Mouse (Mus musculus): ENCODE measurements at regions not wholly inside any gene's neighbourhood (a gene's known extent, or its start where the extent isn't known, plus 50 kb on each side); places are given as distances from the start of the nearest gene placed in this dataset.

DNA sequence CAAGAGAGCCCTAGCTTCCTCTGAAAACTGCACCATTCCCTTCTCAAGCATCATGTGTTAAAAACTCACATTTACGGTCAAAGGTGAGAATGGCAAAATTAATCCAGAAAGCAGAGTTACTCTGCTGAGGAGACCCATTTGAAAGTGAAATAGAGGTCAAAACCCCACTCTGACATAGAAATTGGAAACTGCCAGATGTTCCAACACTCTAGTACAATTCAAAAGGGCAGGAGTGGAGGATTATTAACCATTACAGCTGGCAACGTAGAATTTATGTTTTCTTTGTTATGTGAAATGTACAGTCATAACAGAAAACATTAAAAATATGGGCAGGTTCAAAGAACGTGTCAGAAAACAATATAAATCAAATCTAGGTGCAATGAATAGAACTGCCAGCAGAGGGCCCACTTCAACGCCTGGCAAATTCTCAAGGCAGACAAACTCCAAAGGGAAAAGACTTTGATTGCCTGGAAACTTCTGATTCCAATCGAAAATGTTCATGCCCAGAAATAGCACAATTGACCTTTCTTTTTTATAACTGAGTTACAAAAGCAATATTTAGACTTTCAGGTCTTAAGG lies 54.2 kb upstream of the Rfpl4b start:
- DNase-seq (ENCODE audit: low spot score in 2 of 2) = peak in 1 of 2 experiments; percentile 12

GRCm38 (mm10) chr10:38879271-38879670 lies 57.7 kb upstream of the Rfpl4b start:
- no peak for DNase-seq (ENCODE audit: low spot score in 2 of 2)

GRCm38 (mm10) chr10:38880642-38881187 lies 59.1 kb upstream of the Rfpl4b start:
- DNase-seq (ENCODE audit: low spot score in 2 of 2) = peak in 1 of 2 experiments; percentile 9

GRCm38 (mm10) chr10:38882154-38882553 lies 60.6 kb upstream of the Rfpl4b start:
- no peak for DNase-seq (ENCODE audit: low spot score in 2 of 2)

DNA sequence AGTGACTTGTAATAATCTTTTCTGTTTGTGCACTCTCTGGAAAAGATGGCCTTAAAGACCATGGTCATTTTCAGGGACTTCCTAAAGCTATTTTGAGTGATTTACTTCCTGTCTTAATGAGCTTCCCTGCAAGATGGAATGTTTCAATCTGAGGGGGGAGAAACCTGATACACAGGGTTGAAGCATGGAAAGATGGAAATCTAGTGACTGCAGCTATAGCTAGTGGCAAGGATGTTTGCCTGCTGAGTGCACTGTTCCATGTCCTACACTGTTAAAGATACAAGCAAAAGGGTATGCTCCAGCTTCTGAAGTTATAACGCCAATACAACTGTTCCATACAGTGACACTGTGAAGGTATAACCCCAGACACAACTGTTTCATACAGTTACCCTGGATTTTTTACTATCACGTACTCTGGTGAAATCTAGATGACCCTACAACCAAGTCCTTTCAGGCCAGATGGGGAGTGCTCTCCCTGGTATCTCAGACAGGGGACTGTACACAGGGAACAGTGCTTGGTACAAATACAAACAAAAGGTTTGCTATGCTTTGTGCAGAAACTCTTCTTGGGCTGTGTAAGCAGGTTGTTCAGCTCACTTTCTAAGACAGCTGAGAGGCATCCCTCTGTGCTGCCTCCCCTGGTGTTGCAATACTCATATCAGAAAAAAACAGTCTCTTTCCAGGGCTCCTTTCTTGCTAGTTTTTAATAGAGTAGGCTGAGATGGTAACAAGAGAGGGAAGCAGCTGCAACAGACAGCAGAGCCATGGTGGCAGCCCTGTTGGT lies 62.4 kb upstream of the Rfpl4b start:
- DNase-seq (ENCODE audit: low spot score in 2 of 2) = no peak

DNA sequence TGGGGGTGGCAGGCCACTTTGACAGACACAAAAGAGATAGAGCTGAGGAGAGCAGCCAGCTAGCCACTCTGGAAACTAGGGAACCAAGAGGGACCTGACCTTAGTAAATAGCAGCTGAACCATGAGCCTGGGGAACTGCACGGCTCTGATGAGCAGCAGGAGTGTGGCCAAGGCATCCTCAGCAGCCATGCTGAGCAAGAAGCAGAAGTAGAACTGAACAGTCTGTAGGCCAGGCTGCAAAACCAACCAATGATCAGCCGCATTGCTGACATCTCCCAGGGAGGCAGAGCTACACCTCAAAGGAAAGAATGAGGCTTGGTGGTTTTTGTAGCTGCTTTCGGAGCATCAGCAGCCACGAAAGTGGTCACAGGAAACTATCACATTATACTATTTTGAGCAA lies 63.1 kb upstream of the Rfpl4b start:
- peak; percentile 1 to 28 for DNase-seq (ENCODE audit: low spot score in 2 of 2)

GRCm38 (mm10) chr10:38886441-38886840 lies 64.9 kb upstream of the Rfpl4b start:
- no peak for DNase-seq (ENCODE audit: low spot score in 2 of 2)

- no peak for DNase-seq (ENCODE audit: low spot score in 2 of 2)
These were observed 66.3 kb upstream of the Rfpl4b start for GRCm38 (mm10) chr10:38887896-38888295.

GRCm38 (mm10) chr10:38894706-38895105 lies 70.6 kb upstream of the Lama4 start:
- DNase-seq (ENCODE audit: low spot score in 2 of 2) = no peak

DNA sequence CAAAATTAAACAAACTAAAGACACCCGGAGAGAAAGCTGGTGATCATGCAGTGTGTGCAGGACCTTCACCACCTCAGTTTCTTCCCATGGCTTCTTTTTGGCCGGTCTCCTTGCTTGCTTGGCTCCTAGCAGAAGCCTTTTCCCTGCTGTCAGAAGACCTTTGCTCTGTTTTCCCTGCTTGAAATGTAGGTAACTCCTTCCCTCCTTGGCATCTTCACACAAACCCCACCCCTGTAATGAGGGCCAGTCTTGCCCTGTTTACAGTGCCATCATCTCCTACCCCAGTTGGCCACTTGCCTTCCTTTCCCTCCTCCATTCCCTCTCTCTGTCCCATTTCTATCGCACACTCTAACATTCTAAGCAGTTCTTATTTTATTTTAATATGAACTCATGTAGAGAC lies 69.7 kb upstream of the Lama4 start:
- no peak for DNase-seq (ENCODE audit: low spot score in 2 of 2)

GRCm38 (mm10) chr10:38897573-38897972 lies 67.7 kb upstream of the Lama4 start:
- DNase-seq (ENCODE audit: low spot score in 2 of 2) = no peak

GRCm38 (mm10) chr10:38906121-38906520 lies 59.2 kb upstream of the Lama4 start:
- no peak for DNase-seq (ENCODE audit: low spot score in 2 of 2)

- no peak for DNase-seq (ENCODE audit: low spot score in 2 of 2)
These were observed 57.5 kb upstream of the Lama4 start for GRCm38 (mm10) chr10:38907835-38908234.

- no peak for DNase-seq (ENCODE audit: low spot score in 2 of 2)
These were observed 57.0 kb upstream of the Lama4 start for GRCm38 (mm10) chr10:38908277-38908676.

DNA sequence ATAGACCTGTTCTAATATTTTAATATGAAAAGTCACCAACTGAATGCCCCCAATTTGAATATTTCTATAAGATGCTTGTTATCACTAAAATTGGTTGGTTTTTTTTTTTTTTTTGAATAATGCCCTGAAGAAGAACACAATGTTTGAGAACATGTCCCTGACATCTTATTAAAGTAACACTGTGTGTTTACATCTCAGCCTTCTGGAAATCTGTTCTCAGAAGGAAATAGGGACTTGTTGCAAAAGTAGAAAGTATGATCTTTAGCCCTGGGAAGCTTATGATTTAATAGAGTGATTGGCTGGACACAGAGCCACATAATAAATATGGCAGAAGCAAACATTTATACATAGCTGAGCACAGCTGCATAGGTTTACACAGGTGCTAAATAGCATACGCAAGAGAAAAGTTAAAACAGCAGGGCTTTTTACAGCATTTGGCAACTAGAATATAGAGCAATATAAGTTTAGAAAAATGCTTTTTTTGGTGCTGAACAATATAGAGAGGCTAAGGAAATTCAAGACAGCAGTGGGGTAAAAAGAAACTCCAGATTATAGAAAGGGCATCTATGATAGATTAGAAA lies 56.1 kb upstream of the Lama4 start:
- no peak for DNase-seq (ENCODE audit: low spot score in 2 of 2)

- no peak for DNase-seq (ENCODE audit: low spot score in 2 of 2)
These were observed 55.5 kb upstream of the Lama4 start for GRCm38 (mm10) chr10:38909843-38910242.

DNA sequence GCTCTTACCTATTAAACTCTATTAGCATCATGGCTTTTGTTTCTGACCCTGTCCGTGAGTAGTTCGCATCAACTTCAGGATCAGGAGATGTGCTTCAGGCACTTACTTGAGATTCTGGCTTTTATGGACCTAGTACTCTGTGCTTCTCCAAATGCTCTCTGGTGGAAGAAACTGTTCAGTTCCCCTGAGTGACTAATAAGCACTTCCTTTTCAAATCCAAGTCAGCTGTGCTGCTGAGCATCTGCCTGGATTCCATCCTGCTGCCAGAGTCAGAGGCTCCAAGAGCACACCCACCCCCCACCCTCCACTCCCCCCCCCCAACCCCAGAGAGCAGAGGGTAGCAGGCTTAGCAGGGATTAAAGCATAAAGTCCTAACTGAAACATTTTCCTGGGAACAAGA lies 52.3 kb upstream of the Lama4 start:
- DNase-seq (ENCODE audit: low spot score in 2 of 2) = no peak

Measured in natural killer cell, adult 2 months (primary cell).